Comparison of ENCODE assay signal across 12 mouse cellular contexts in the genomic region with DNA sequence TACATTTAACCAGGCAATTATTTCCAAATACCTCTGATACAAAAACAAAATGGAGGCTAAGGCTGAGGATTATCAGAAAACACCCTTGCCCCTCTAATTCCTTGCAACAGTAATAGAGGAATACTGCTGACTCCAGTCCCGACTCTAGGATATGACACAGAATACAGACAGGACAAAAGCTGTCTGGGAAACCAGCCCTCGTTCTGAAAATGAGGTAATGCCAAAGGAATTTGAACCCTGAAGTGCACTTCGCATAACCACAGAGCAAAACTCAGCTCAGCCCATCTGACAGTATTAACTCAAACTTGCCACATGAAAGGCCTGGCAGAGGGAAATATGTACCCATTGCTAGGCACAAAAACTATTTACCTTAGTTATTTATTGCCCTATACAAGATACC. TPM values are rescaled to one million over a fixed set of nuclear protein-coding genes. Genes with fewer than 3 reads are reported as not detected.
DNase-seq lines count a peak whose midpoint lies in the region; ATAC-seq lines count a peak whose summit lies in the region.
"Had no signal": no experiment of that assay in that cellular context is flagged by ENCODE, and none has a peak within 500 bp of the region (broad histone marks: within the 10 kb centered on the region; RNA-seq: fewer than 3 reads in every experiment).

No protein-coding gene starts in this region.

- H3K27me3 ChIP-seq in liver, embryonic 16.5 days (ENCODE audit: control insufficient read depth, insufficient read depth, low read depth, low read length) = no peaks in the 10 kb centered on the region
- H3K27me3 ChIP-seq in liver, embryonic 12.5 days (replicated peaks) = no peaks in the 10 kb centered on the region
- no peaks in the 10 kb centered on the region for H3K27me3 ChIP-seq in forebrain, embryonic 11.5 days (ENCODE audit: control insufficient read depth, insufficient read depth, low read length)
- H3K27me3 ChIP-seq: limb, embryonic 15.5 days had no signal

- H3K36me3 ChIP-seq in liver, embryonic 16.5 days (ENCODE audit: control insufficient read depth, insufficient read depth) = peaks cover 43% of the 10 kb centered on the region
- H3K36me3 ChIP-seq in liver, embryonic 12.5 days = peaks cover 73% of the 10 kb centered on the region
- no peaks in the 10 kb centered on the region for H3K36me3 ChIP-seq in forebrain, embryonic 11.5 days (ENCODE audit: control insufficient read depth, insufficient read depth, low read length)

- no peak overlapping the region for H3K4me3 ChIP-seq in liver, embryonic 16.5 days (ENCODE audit: low read depth, low read length)
- H3K4me3 ChIP-seq in liver, embryonic 12.5 days = no peak overlapping the region
- no peak overlapping the region for H3K4me3 ChIP-seq in forebrain, embryonic 11.5 days (ENCODE audit: low read depth, low read length)
- H3K4me3 ChIP-seq: forebrain, embryonic 10.5 days; limb, embryonic 15.5 days had no signal

- DNase-seq in heart, adult 8-10 months (ENCODE audit: low spot score) = peak; percentile 23
- peak; percentile 34 to 69 for DNase-seq in kidney, postnatal 36 days
- no peak for DNase-seq in forebrain, embryonic 11.5 days (ENCODE audit: low spot score)
- no peak for DNase-seq in spleen, adult 12 weeks (ENCODE audit: low spot score)
- DNase-seq: cerebellum, adult 11 months; right cerebral cortex, postnatal 4 days had no signal

- H3K4me2 ChIP-seq in liver, embryonic 16.5 days (ENCODE audit: low read depth, low read length) = no peak overlapping the region
- H3K4me2 ChIP-seq in liver, embryonic 12.5 days = no peak overlapping the region
- no peak overlapping the region for H3K4me2 ChIP-seq in forebrain, embryonic 11.5 days (ENCODE audit: low read depth, low read length, severe bottlenecking)
- H3K4me2 ChIP-seq: limb, embryonic 15.5 days had no signal

- peak; percentile 16; the same call in 1 of the 2 replicates for ATAC-seq in liver, embryonic 16.5 days (ENCODE audit: low read depth)
- ATAC-seq in liver, embryonic 12.5 days = no peak
- no peak for ATAC-seq in cerebellum, adult (ENCODE audit: insufficient number of reproducible peaks, low FRiP score, low TSS enrichment)
- ATAC-seq in forebrain, embryonic 11.5 days (replicated peaks; ENCODE audit: low FRiP score) = no peak

- no peaks in the 10 kb centered on the region for H3K9me3 ChIP-seq in liver, embryonic 16.5 days (replicated peaks; ENCODE audit: control insufficient read depth, low read length)
- no peaks in the 10 kb centered on the region for H3K9me3 ChIP-seq in liver, embryonic 12.5 days (replicated peaks)
- H3K9me3 ChIP-seq in forebrain, embryonic 11.5 days (ENCODE audit: control insufficient read depth, low read length) = no peaks in the 10 kb centered on the region
- H3K9me3 ChIP-seq: forebrain, embryonic 10.5 days; limb, embryonic 15.5 days had no signal

- H3K4me1 ChIP-seq in liver, embryonic 16.5 days (ENCODE audit: control insufficient read depth, low read depth, low read length) = no peaks in the 10 kb centered on the region; the same call in 1 of the 2 replicates
- H3K4me1 ChIP-seq in liver, embryonic 12.5 days = no peaks in the 10 kb centered on the region
- no peaks in the 10 kb centered on the region for H3K4me1 ChIP-seq in forebrain, embryonic 11.5 days (replicated peaks; ENCODE audit: control insufficient read depth, insufficient read depth, low read length)
- H3K4me1 ChIP-seq: limb, embryonic 15.5 days had no signal

- H3K9ac ChIP-seq in liver, embryonic 16.5 days (ENCODE audit: low read depth, low read length) = no peak overlapping the region
- H3K9ac ChIP-seq in liver, embryonic 12.5 days = no peak overlapping the region
- H3K9ac ChIP-seq in forebrain, embryonic 11.5 days (ENCODE audit: low read length) = no peak overlapping the region
- H3K9ac ChIP-seq: limb, embryonic 15.5 days had no signal

- H3K27ac ChIP-seq in liver, embryonic 16.5 days (ENCODE audit: low read length) = no peak overlapping the region
- no peak overlapping the region for H3K27ac ChIP-seq in liver, embryonic 12.5 days
- H3K27ac ChIP-seq in forebrain, embryonic 11.5 days (ENCODE audit: low read depth, low read length) = no peak overlapping the region
- H3K27ac ChIP-seq: forebrain, embryonic 10.5 days; limb, embryonic 15.5 days had no signal

- WGBS in liver, embryonic 16.5 days (ENCODE audit: insufficient replicate concordance) = 56% methylated on average over 3 of the region's 3 CpGs
- 52% methylated on average over 3 of the region's 3 CpGs for WGBS in liver, embryonic 12.5 days (ENCODE audit: insufficient replicate concordance)
- 26% methylated on average over 3 of the region's 3 CpGs for WGBS in forebrain, embryonic 11.5 days

RNA-seq across cellular contexts. Expression of a gene that starts 36.6 kb away (rescaled TPM):
- 0.33 and 0.40 TPM in 2 replicates for polyA plus RNA-seq in liver, embryonic 16.5 days (2015; fragmentation: Nextera tagmentation; extraction: Ambion mirVana)
- polyA plus RNA-seq in liver, embryonic 12.5 days (2016; fragmentation: Nextera tagmentation; extraction: Ambion mirVana) = 0.39 and 0.45 TPM in 2 replicates
- not detected for total RNA-seq in heart, adult 8-10 months (2022)
- 0.15 and 0.16 TPM in 2 replicates for polyA plus RNA-seq in forebrain, embryonic 11.5 days (2014; fragmentation: Nextera tagmentation; extraction: Ambion mirVana)
- polyA plus RNA-seq: limb, embryonic 15.5 days; urinary bladder, adult 2 months had no signal

Comparison
In these comparisons a context has a peak if more than half of its experiments do, and no peak if none do; other contexts are left out.
1. DNase-seq: peak in heart, adult 8-10 months (single experiment) and kidney, postnatal 36 days (2 of 2); none in forebrain, embryonic 11.5 days (single experiment) and spleen, adult 12 weeks (single experiment).